Mouse (Mus musculus) myocyte (in vitro differentiated cells): ENCODE results near the gene Med12. TPM values are rescaled to one million over a fixed set of nuclear protein-coding genes. Genes with fewer than 3 reads are reported as not detected.

ENCODE experiments used
- H3K27me3 ChIP-seq: one replicate; pipeline ENCODE4 v1.6.1; 2011; ENCODE audit not compliant: control insufficient read depth, insufficient read depth, insufficient read length
- H3K36me3 ChIP-seq: one replicate; pipeline ENCODE4 v1.6.1; 2011; ENCODE audit not compliant: control insufficient read depth, insufficient read depth
- H3K4me2 ChIP-seq: one replicate; pipeline ENCODE4 v1.6.1; 2011; ENCODE audit warnings: low read depth, control low read depth
- H3K4me3 ChIP-seq: one replicate; pipeline ENCODE4 v1.5.1; 2011; ENCODE audit warnings: mild to moderate bottlenecking, control low read depth, moderate library complexity
- H3K79me2 ChIP-seq: one replicate; pipeline ENCODE4 v1.6.1; 2011; ENCODE audit not compliant: control insufficient read depth, insufficient read depth
- H3ac ChIP-seq: one replicate; pipeline ENCODE4 v1.6.1; 2011; ENCODE audit not compliant: control insufficient read depth, insufficient read length
- CEBPB ChIP-seq: IDR thresholded peaks from 2 replicates; pipeline ENCODE4 v1.6.1; 2011; ENCODE audit warnings: mild to moderate bottlenecking, moderate library complexity; ENCODE audit not compliant: poor library complexity, insufficient read depth, severe bottlenecking
- E2F4 ChIP-seq: IDR thresholded peaks from one replicate; pipeline ENCODE4 v1.6.1; 2011; ENCODE audit warnings: mild to moderate bottlenecking, control low read depth, moderate library complexity; ENCODE audit not compliant: insufficient read depth
- MAX ChIP-seq: IDR thresholded peaks from one replicate; pipeline ENCODE4 v1.6.1; 2011; ENCODE audit warnings: low read depth, mild to moderate bottlenecking, control low read depth
- MYOD1 ChIP-seq, 3 experiments: IDR thresholded peaks; one replicate each; pipeline ENCODE4 v1.6.1; 2011; ENCODE audit warnings: control low read depth in 2 of 3, low read depth in 2 of 3, mild to moderate bottlenecking in 2 of 3, moderate library complexity in 1 of 3; ENCODE audit not compliant: insufficient read length in 2 of 3, control insufficient read depth in 1 of 3
- MYOG ChIP-seq, 3 experiments: IDR thresholded peaks; one replicate each; pipeline ENCODE4 v1.6.1; 2011; ENCODE audit warnings: control low read depth in 2 of 3, low read depth in 2 of 3, mild to moderate bottlenecking in 2 of 3; ENCODE audit not compliant: insufficient read length in 2 of 3, control insufficient read depth in 1 of 3, insufficient read depth in 1 of 3
- POLR2A ChIP-seq: IDR thresholded peaks from one replicate; pipeline ENCODE4 v1.6.1; 2011; ENCODE audit warnings: low read depth, mild to moderate bottlenecking, control low read depth, moderate library complexity; ENCODE audit not compliant: insufficient read length
- POLR2AphosphoS2 ChIP-seq: IDR thresholded peaks from one replicate; pipeline ENCODE4 v1.6.1; 2011; ENCODE audit warnings: low read depth, control low read depth; ENCODE audit not compliant: insufficient read length
- REST ChIP-seq: IDR thresholded peaks from one replicate; pipeline ENCODE4 v1.6.1; 2011; ENCODE audit warnings: mild to moderate bottlenecking, control low read depth, moderate library complexity; ENCODE audit not compliant: insufficient read depth, insufficient read length
- SRF ChIP-seq: IDR thresholded peaks from one replicate; pipeline ENCODE4 v1.6.1; 2011; ENCODE audit warnings: low read depth; ENCODE audit not compliant: control insufficient read depth, insufficient read length
- TCF12 ChIP-seq: IDR thresholded peaks from one replicate; pipeline ENCODE4 v1.6.1; 2011; ENCODE audit warnings: mild to moderate bottlenecking, control low read depth; ENCODE audit not compliant: poor library complexity, insufficient read depth, severe bottlenecking
- TCF3 ChIP-seq: IDR thresholded peaks from one replicate; pipeline ENCODE4 v1.6.1; 2011; ENCODE audit warnings: low read depth, control low read depth; ENCODE audit not compliant: insufficient read length
- USF1 ChIP-seq: IDR thresholded peaks from one replicate; pipeline ENCODE4 v1.6.1; 2011; ENCODE audit warnings: low read depth, mild to moderate bottlenecking, control low read depth, moderate library complexity
- polyA plus RNA-seq: library from polyadenylated mRNA; unstranded; fragments of >200 nt; fragmentation: generic; extraction: Trizol; gene quantifications from one replicate; pipeline ENCODE4 v1.2.1, GENCODE M21; 2012; ENCODE audit warnings: missing spikeins

Med12 gene
- polyA plus RNA-seq, 1 experiment: 29.6 TPM

DNA sequence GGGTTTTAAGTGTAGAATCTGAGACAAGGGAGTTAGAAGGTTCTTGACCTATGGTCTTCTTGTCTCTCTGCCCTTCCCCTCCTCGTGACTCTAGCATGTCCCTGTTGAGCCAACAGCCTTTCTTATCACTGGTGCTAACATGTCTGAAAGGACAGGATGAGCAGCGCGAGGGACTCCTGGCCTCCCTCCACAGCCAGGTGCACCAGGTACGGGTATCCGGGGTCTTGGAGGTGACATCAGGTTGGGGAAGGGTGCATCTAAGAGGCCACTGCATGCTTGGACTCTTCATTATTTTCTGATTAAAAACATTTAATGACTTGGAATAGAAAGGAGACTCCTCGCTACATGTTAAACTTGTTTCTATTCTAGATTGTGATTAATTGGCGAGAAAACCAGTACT is 15.2 kb downstream of the Med12 start:
- H3K27me3 ChIP-seq: no peaks in the 10 kb centered on the region
- H3K4me2 ChIP-seq: no peak overlapping the region
- no peak overlapping the region for H3ac ChIP-seq
- H3K79me2 ChIP-seq: no peaks in the 10 kb centered on the region
- no peak for TF ChIP-seq MAX
- TF ChIP-seq TCF12: no peak
- no peak for TF ChIP-seq MYOD1 (IDR thresholded peaks at IDR 0.05; ENCODE audit: control insufficient read depth in 1 of 3, insufficient read length in 2 of 3, low read depth in 2 of 3)
- no peak for TF ChIP-seq E2F4
- no peak for TF ChIP-seq POLR2A
- TF ChIP-seq TCF3: no peak
- TF ChIP-seq CEBPB: no peak
- TF ChIP-seq MYOG (IDR thresholded peaks at IDR 0.05; ENCODE audit: control insufficient read depth in 1 of 3, insufficient read depth in 1 of 3, insufficient read length in 2 of 3, low read depth in 2 of 3): no peak
- TF ChIP-seq SRF: no peak
- TF ChIP-seq POLR2AphosphoS2: no peak
- no peak for TF ChIP-seq USF1
- TF ChIP-seq REST: no peak
- H3K36me3 ChIP-seq: no peaks in the 10 kb centered on the region
- H3K4me3 ChIP-seq: no peak overlapping the region

DNA sequence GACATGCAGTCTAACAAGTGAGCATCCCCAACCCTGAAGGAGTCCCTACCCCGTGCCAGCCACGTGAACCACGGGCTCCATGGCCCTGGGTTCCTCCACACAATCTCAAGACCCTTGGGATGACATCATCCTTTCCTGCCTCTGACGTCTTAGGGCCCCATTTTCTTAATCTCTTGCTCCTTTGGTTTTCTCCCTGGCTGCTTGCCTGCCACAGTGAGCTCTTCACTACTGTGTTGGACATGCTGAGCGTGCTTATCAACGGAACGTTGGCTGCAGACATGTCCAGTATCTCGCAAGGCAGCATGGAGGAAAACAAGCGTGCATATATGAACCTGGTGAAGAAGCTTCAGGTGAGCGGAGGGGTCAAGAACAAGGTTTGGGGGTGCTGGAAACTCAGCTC is 16.3 kb downstream of the Med12 start:
- Histone ChIP-seq H3K4me3 (no peak overlapping the region), H3K36me3 (no peaks in the 10 kb centered on the region), H3ac (no peak overlapping the region), H3K27me3 (no peaks in the 10 kb centered on the region), H3K4me2 (no peak overlapping the region), H3K79me2 (no peaks in the 10 kb centered on the region)
- no peak for TF ChIP-seq POLR2AphosphoS2
- no peak for TF ChIP-seq MAX
- TF ChIP-seq USF1: no peak
- no peak for TF ChIP-seq MYOD1 (IDR thresholded peaks at IDR 0.05; ENCODE audit: control insufficient read depth in 1 of 3, insufficient read length in 2 of 3, low read depth in 2 of 3)
- TF ChIP-seq TCF3: no peak
- no peak for TF ChIP-seq REST
- TF ChIP-seq E2F4: no peak
- no peak for TF ChIP-seq POLR2A

DNA sequence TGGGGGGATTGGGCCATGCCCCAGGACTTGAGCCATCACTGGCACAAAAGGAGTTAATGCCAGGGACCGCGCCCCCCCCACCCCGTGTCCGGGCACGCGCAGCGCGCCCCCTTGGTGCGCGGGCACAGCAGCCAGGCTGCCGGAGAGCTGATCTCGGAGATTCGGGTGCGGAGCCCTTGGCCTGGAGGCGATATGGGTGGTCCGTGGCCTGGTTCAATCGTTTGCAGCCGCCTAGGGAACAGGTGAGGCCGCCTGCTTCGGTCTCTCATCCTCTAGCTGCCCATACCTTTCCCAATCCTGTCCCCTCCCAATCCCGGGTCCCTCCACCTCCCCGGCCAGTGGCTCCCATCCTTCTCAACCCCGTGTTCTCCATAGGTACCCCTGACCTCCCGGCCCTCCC is 25.2 kb downstream of the Med12 start, which contains the start of gene Nlgn3:
Gene Nlgn3 (plus strand): TSS at position 114 of the 400 bp plus-strand sequence.
- no peaks in the 10 kb centered on the region for H3K27me3 ChIP-seq
- H3K36me3 ChIP-seq: no peaks in the 10 kb centered on the region
- no peak within 1 kb of the TSS for H3K4me3 ChIP-seq
- H3ac ChIP-seq: no peak within 1 kb of the TSS
- H3K79me2 ChIP-seq: no peaks in the 10 kb centered on the region
- peak; percentile 46 for TF ChIP-seq POLR2AphosphoS2
- no peak for TF ChIP-seq USF1
- no peak for TF ChIP-seq POLR2A
- no peak for TF ChIP-seq SRF
- TF ChIP-seq MYOG (IDR thresholded peaks at IDR 0.05; ENCODE audit: control insufficient read depth in 1 of 3, insufficient read depth in 1 of 3, insufficient read length in 2 of 3, low read depth in 2 of 3): no peak
- no peak for TF ChIP-seq MYOD1 (IDR thresholded peaks at IDR 0.05; ENCODE audit: control insufficient read depth in 1 of 3, insufficient read length in 2 of 3, low read depth in 2 of 3)
- no peak within 1 kb of the TSS for H3K4me2 ChIP-seq

DNA sequence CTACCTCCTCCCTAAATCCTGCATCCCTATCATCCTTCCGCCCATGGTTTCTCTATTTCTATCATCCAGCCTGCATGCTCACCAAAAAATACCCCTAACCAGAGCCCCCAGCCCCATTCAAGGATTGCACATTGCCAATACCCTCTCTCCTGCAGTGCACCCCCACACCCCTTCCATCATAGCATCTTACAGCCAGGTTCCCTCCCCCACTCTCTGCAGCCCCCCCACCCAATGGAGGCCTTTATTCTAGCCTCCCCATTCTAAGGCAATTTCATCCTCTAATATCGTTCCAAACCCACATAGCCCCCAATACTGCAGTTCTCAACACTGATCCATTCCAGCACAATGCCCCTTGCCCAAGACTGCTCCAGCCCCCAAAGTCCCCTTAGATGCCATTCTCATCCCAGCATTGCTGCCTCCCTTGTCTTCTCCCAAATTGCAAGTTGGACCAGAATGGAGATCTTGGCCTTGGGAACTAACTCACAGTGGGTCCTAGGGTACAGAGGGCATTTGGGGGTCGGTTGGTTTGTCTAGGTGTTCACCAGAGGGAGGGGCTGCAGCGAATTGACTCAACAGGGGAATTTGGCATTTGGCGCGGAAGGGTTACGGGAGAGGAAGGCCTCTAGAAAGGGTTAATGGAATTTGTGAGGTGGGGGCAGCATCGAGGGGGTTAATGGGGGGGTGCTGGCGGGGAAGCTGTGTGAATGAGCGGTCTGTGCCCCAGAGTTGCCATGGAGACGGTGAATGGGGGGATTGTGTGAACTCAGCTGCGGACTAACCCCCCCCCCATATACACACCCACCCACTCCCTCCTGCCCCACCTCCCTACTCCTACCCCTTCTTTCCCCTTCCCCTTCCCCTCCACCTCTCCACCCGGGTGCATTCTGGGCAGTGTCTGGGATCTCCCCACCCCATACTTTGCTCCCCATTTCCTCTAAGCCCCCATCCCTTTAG is 25.9 kb downstream of the Med12 start:
- Histone ChIP-seq H3K27me3 (no peaks in the 10 kb centered on the region), H3K4me3 (no peak overlapping the region), H3K4me2 (no peak overlapping the region), H3K79me2 (no peaks in the 10 kb centered on the region), H3K36me3 (no peaks in the 10 kb centered on the region), H3ac (no peak overlapping the region)
- TF ChIP-seq TCF12 (no peak), E2F4 (no peak), MAX (no peak), SRF (no peak), MYOG (IDR thresholded peaks at IDR 0.05; ENCODE audit: control insufficient read depth in 1 of 3, insufficient read depth in 1 of 3, insufficient read length in 2 of 3, low read depth in 2 of 3) (no peak), CEBPB (no peak), POLR2AphosphoS2 (no peak), POLR2A (no peak), USF1 (no peak), MYOD1 (IDR thresholded peaks at IDR 0.05; ENCODE audit: control insufficient read depth in 1 of 3, insufficient read length in 2 of 3, low read depth in 2 of 3) (no peak), REST (no peak), TCF3 (no peak)
